Mouse (Mus musculus): ENCODE results near the gene Lrtm2. TPM values are rescaled to one million over a fixed set of nuclear protein-coding genes. Genes with fewer than 3 reads are reported as not detected.
A peak's percentile ranks its signal among the peaks of the same experiment; 100 is the strongest.
"Not testable (repeated sequence)": the region's sequence is repeated elsewhere in the genome, so short reads cannot be mapped to it uniquely, and the experiment has no call there.

The Lrtm2 gene
- polyA plus RNA-seq (2015; fragmentation: Nextera tagmentation; extraction: Ambion mirVana) = 0.15 TPM in 1 of 2 replicates, not detected in the other

DNA sequence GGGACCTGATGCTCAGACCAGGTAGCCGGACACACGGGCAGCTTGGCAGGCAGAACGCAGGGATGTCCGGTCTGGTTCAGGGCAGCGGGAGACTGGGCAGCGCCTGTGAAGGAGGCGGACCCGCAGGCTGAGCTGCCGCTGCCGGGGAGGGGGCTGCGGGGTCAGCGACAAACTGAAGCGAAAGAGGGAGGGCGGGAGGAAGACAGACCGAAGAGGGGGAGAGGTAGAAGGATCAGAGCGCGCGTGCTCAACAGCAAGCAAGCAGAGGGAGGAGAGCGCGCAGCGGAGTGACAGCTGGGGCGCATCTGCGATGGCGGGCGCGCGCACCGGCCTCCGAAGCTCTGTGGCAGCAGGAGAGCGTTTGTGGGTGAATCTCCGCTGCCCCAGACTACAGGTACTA is at the start of gene Lrtm2:
Gene Lrtm2 (minus strand): TSS at position 261 of the 400 bp plus-strand sequence.
- H3K4me2 ChIP-seq = no peak within 1 kb of the TSS
- H3K27ac ChIP-seq (replicated peaks) = no peak within 1 kb of the TSS
- no peaks in the 10 kb centered on the region for H3K36me3 ChIP-seq (replicated peaks)
- no peaks in the 10 kb centered on the region for H3K4me1 ChIP-seq (replicated peaks)
- peaks cover 60% of the 10 kb centered on the region for H3K27me3 ChIP-seq
- no peak for ATAC-seq (ENCODE audit: insufficient read depth)
- H3K4me3 ChIP-seq (replicated peaks) = no peak within 1 kb of the TSS
- WGBS (ENCODE audit: insufficient replicate concordance) = 2% methylated on average over 31 of the region's 31 CpGs
- no peaks in the 10 kb centered on the region for H3K9me3 ChIP-seq (replicated peaks)
- H3K9ac ChIP-seq = no peak within 1 kb of the TSS

- Histone ChIP-seq H3K27me3 (no peaks in the 10 kb centered on the region), H3K9ac (no peak overlapping the region), H3K9me3 (replicated peaks) (no peaks in the 10 kb centered on the region), H3K4me1 (replicated peaks) (peaks cover 68% of the 10 kb centered on the region), H3K27ac (replicated peaks) (no peak overlapping the region), H3K4me2 (no peak overlapping the region), H3K36me3 (replicated peaks) (peaks cover 12% of the 10 kb centered on the region; the same call in 1 of the 2 replicates), H3K4me3 (replicated peaks) (no peak overlapping the region)
- WGBS (ENCODE audit: insufficient replicate concordance) = 68% methylated on average over 1 of the region's 1 CpGs
- no peak for ATAC-seq (ENCODE audit: insufficient read depth)
Measured at GRCm38 (mm10) chr6:119378631-119379030, 48.1 kb upstream of the Lrtm2 start.

- H3K27me3 ChIP-seq = no peaks in the 10 kb centered on the region
- peaks cover 71% of the 10 kb centered on the region for H3K4me1 ChIP-seq (replicated peaks)
- peak; percentile 54; the same call in 1 of the 2 replicates for ATAC-seq (ENCODE audit: insufficient read depth)
- 1% methylated on average over 2 of the region's 2 CpGs for WGBS (ENCODE audit: insufficient replicate concordance)
- H3K36me3 ChIP-seq (replicated peaks) = peaks cover 7% of the 10 kb centered on the region; the same call in 1 of the 2 replicates
- peak overlapping the region; percentile 61 for H3K27ac ChIP-seq (replicated peaks)
- H3K4me3 ChIP-seq (replicated peaks) = no peak overlapping the region
- peak overlapping the region; percentile 21 for H3K4me2 ChIP-seq
- no peak overlapping the region for H3K9ac ChIP-seq
- H3K9me3 ChIP-seq (replicated peaks) = no peaks in the 10 kb centered on the region
Measured at GRCm38 (mm10) chr6:119377613-119378012, 47.0 kb upstream of the Lrtm2 start.

- ATAC-seq (ENCODE audit: insufficient read depth) = no peak
- WGBS (ENCODE audit: insufficient replicate concordance) = 44% methylated on average over 5 of the region's 5 CpGs
Measured at GRCm38 (mm10) chr6:119375035-119375434, 44.5 kb upstream of the Lrtm2 start.

DNA sequence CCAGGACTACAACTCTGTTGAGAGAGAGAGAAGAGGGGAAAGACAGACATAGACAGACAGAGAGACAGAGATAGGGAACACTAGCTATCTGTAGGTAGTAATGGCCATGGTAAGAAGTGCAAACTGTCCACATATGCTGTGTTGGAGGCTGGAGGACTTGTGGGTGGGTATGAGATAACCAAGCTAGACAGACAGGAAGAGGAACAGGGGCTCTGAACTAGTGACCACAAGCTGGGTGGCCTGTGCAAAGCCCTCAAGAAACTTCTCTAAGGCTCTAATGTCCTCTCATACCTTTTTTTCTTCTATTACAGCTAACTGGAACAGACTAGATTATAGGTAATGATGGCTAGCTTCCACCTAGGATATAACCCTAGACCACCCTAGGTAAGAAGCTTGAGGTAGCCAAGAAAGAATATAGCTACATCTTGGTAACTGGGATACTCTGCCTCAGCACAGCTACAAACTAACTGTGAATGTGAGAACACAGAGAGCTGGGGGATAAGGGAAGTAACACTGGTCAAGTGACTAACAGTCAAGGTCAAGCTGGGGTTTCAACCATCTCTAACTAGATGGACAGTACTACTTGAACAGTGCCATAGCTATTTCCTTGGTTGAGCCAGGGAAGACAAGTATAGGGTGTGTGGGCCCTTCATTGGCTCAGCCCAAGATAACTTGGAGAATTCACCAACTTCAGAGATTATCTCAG is 42.6 kb upstream of the Lrtm2 start:
- H3K9me3 ChIP-seq (replicated peaks) = no peaks in the 10 kb centered on the region
- no peak overlapping the region for H3K4me3 ChIP-seq (replicated peaks)
- no peak overlapping the region for H3K4me2 ChIP-seq
- H3K27ac ChIP-seq (replicated peaks) = no peak overlapping the region
- H3K27me3 ChIP-seq = no peaks in the 10 kb centered on the region
- no peak for ATAC-seq (ENCODE audit: insufficient read depth)
- peaks cover 52% of the 10 kb centered on the region for H3K4me1 ChIP-seq (replicated peaks)
- H3K36me3 ChIP-seq (replicated peaks) = peaks cover 19% of the 10 kb centered on the region
- no peak overlapping the region for H3K9ac ChIP-seq

More at GRCm38 (mm10) chr6:119375035-119375434, 44.5 kb upstream of the Lrtm2 start:
- Histone ChIP-seq H3K36me3 (replicated peaks) (0 out of 2 replicates have a peak, but pooled peaks cover 2% of the 10 kb centered on the region), H3K4me2 (no peak overlapping the region), H3K27ac (replicated peaks) (0 out of 2 replicates have a peak overlapping the region, but pooled peaks have one; percentile 38), H3K4me1 (replicated peaks) (peaks cover 70% of the 10 kb centered on the region), H3K4me3 (replicated peaks) (no peak overlapping the region), H3K27me3 (no peaks in the 10 kb centered on the region), H3K9ac (no peak overlapping the region), H3K9me3 (replicated peaks) (no peaks in the 10 kb centered on the region)

- ATAC-seq (ENCODE audit: insufficient read depth) = no peak
- no peaks in the 10 kb centered on the region for H3K9me3 ChIP-seq (replicated peaks)
- H3K4me3 ChIP-seq (replicated peaks) = no peak overlapping the region
- H3K4me1 ChIP-seq (replicated peaks) = peaks cover 48% of the 10 kb centered on the region
- no peaks in the 10 kb centered on the region for H3K27me3 ChIP-seq
- WGBS (ENCODE audit: insufficient replicate concordance) = 31% methylated on average over 5 of the region's 5 CpGs
- no peak overlapping the region for H3K9ac ChIP-seq
- no peak overlapping the region for H3K27ac ChIP-seq (replicated peaks)
- H3K36me3 ChIP-seq (replicated peaks) = peaks cover 26% of the 10 kb centered on the region
- H3K4me2 ChIP-seq = no peak overlapping the region
Measured at GRCm38 (mm10) chr6:119372237-119372636, 41.7 kb upstream of the Lrtm2 start.

- no peaks in the 10 kb centered on the region for H3K9me3 ChIP-seq (replicated peaks)
- peaks cover 28% of the 10 kb centered on the region for H3K36me3 ChIP-seq (replicated peaks)
- no peaks in the 10 kb centered on the region for H3K27me3 ChIP-seq
- H3K4me3 ChIP-seq (replicated peaks) = no peak overlapping the region
- H3K27ac ChIP-seq (replicated peaks) = no peak overlapping the region
- H3K9ac ChIP-seq = no peak overlapping the region
- peaks cover 42% of the 10 kb centered on the region for H3K4me1 ChIP-seq (replicated peaks)
- no peak for ATAC-seq (ENCODE audit: insufficient read depth)
- H3K4me2 ChIP-seq = no peak overlapping the region
Measured at GRCm38 (mm10) chr6:119371624-119372023, 41.1 kb upstream of the Lrtm2 start.

GRCm38 (mm10) chr6:119367382-119367781 is 36.8 kb upstream of the Lrtm2 start:
- H3K9me3 ChIP-seq (replicated peaks) = no peaks in the 10 kb centered on the region
- H3K4me3 ChIP-seq (replicated peaks) = no peak overlapping the region
- H3K9ac ChIP-seq = no peak overlapping the region
- WGBS (ENCODE audit: insufficient replicate concordance) = 48% methylated on average over 2 of the region's 2 CpGs
- ATAC-seq (ENCODE audit: insufficient read depth) = no peak
- H3K36me3 ChIP-seq (replicated peaks) = peaks cover 66% of the 10 kb centered on the region
- no peaks in the 10 kb centered on the region for H3K27me3 ChIP-seq
- H3K4me2 ChIP-seq = no peak overlapping the region
- H3K4me1 ChIP-seq (replicated peaks) = peaks cover 24% of the 10 kb centered on the region
- H3K27ac ChIP-seq (replicated peaks) = no peak overlapping the region

DNA sequence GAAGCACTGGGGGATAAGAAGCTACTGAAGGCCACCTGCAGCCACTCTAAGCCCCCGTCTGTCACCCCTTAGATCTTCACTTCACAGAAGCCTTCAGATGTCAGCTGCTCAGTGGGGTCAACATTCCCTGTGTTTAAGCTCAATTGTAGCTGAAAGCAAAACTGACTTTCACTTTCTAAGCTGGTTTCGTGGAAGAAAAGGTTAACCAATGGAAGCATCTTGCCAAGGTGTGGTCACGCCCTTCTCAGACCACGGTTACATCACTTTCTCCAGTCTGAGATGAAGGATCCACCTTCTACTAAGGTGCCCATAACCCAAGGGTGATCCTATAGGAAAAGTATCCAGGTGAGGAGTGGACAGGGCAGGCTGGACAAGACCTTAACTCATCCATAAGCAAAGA is 36.2 kb upstream of the Lrtm2 start:
- not testable (repeated sequence) for H3K4me3 ChIP-seq (replicated peaks); H3K27ac ChIP-seq (replicated peaks); H3K4me2 ChIP-seq; H3K27me3 ChIP-seq; H3K9me3 ChIP-seq (replicated peaks); H3K9ac ChIP-seq; ATAC-seq (ENCODE audit: insufficient read depth)
- Histone ChIP-seq H3K36me3 (replicated peaks) (peaks cover 68% of the 10 kb centered on the region), H3K4me1 (replicated peaks) (peaks cover 23% of the 10 kb centered on the region)
- 67% methylated on average over 4 of the region's 4 CpGs for WGBS (ENCODE audit: insufficient replicate concordance)

GRCm38 (mm10) chr6:119363593-119363992 is 33.0 kb upstream of the Lrtm2 start:
- Histone ChIP-seq H3K9ac (no peak overlapping the region), H3K4me1 (replicated peaks) (peaks cover 45% of the 10 kb centered on the region), H3K4me3 (replicated peaks) (no peak overlapping the region), H3K4me2 (no peak overlapping the region), H3K27me3 (no peaks in the 10 kb centered on the region), H3K27ac (replicated peaks) (no peak overlapping the region), H3K9me3 (replicated peaks) (no peaks in the 10 kb centered on the region), H3K36me3 (replicated peaks) (peaks cover 84% of the 10 kb centered on the region)
- no peak for ATAC-seq (ENCODE audit: insufficient read depth)
- 71% methylated on average over 5 of the region's 5 CpGs for WGBS (ENCODE audit: insufficient replicate concordance)

GRCm38 (mm10) chr6:119360925-119361702 is 30.5 kb upstream of the Lrtm2 start:
- no peak overlapping the region for H3K9ac ChIP-seq

More at GRCm38 (mm10) chr6:119360925-119361702, 30.5 kb upstream of the Lrtm2 start:
- peaks cover 89% of the 10 kb centered on the region for H3K36me3 ChIP-seq (replicated peaks)
- H3K27me3 ChIP-seq = no peaks in the 10 kb centered on the region
- H3K27ac ChIP-seq (replicated peaks) = peak overlapping the region; percentile 88
- H3K4me1 ChIP-seq (replicated peaks) = peaks cover 40% of the 10 kb centered on the region
- no peak overlapping the region for H3K4me3 ChIP-seq (replicated peaks)
- peak overlapping the region; percentile 38 for H3K4me2 ChIP-seq
- H3K9me3 ChIP-seq (replicated peaks) = no peaks in the 10 kb centered on the region
- peak; percentile 99 for ATAC-seq (ENCODE audit: insufficient read depth)
- 33% methylated on average over 3 of the region's 3 CpGs for WGBS (ENCODE audit: insufficient replicate concordance)
